Mouse (Mus musculus): Measurements from ENCODE around the gene Tk2. TPM values are rescaled to one million over a fixed set of nuclear protein-coding genes. Genes with fewer than 3 reads are reported as not detected.
"Not testable (repeated sequence)": the region's sequence is repeated elsewhere in the genome, so short reads cannot be mapped to it uniquely, and the experiment has no call there.

The Tk2 gene
- 23.9 and 26.1 TPM in 2 replicates for polyA plus RNA-seq (2014; fragmentation: Nextera tagmentation; extraction: Ambion mirVana)

DNA sequence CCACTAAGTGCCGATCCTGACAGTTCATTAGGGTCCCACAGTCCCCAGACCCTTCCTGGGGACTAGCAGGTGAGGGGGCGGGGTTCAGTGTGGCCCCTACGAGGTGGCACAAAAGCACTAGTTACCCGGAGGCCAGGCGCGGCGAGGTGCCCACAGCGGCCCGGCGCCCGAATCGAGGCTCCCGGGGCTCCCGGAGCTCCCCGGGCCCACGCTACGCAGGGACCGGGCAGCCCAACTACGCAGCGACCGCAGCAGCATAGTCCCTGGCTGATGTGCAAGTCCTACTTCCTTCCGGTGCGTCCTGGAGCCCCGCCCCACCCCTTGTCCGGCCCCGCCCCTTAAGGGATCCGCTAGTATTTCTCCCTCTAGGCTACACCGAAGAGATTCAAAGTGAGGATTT lies at the start of gene Tk2:
Tk2 (minus strand) TSS at position 283 of the 400 bp plus-strand sequence.
- H3K36me3 ChIP-seq (replicated peaks; ENCODE audit: control insufficient read depth, insufficient read depth, low read depth, low read length), result no peaks in the 10 kb centered on the region; the same call in 1 of the 2 replicates
- peak; percentile 78 for ATAC-seq (replicated peaks; ENCODE audit: insufficient number of reproducible peaks, low FRiP score, low TSS enrichment, low read depth)
- H3K27ac ChIP-seq (replicated peaks; ENCODE audit: low read depth, low read length), result no peak within 1 kb of the TSS
- H3K4me2 ChIP-seq (ENCODE audit: low read depth, low read length), result peak within 1 kb of the TSS; percentile 68
- H3K4me1 ChIP-seq (ENCODE audit: control insufficient read depth, insufficient read depth, low read length), result no peaks in the 10 kb centered on the region; the same call in 1 of the 2 replicates
- under 1% methylated on average over 28 of the region's 28 CpGs for WGBS
- H3K9me3 ChIP-seq (replicated peaks; ENCODE audit: control insufficient read depth, low read length), result no peaks in the 10 kb centered on the region
- peak within 1 kb of the TSS; percentile 80 for H3K9ac ChIP-seq (replicated peaks; ENCODE audit: low read length)
- H3K4me3 ChIP-seq (ENCODE audit: low read depth, low read length), result peak within 1 kb of the TSS; percentile 86
- DNase-seq (ENCODE audit: low spot score), result peak; percentile 86
- H3K27me3 ChIP-seq (ENCODE audit: control insufficient read depth, insufficient read depth, low read length), result no peaks in the 10 kb centered on the region

DNA sequence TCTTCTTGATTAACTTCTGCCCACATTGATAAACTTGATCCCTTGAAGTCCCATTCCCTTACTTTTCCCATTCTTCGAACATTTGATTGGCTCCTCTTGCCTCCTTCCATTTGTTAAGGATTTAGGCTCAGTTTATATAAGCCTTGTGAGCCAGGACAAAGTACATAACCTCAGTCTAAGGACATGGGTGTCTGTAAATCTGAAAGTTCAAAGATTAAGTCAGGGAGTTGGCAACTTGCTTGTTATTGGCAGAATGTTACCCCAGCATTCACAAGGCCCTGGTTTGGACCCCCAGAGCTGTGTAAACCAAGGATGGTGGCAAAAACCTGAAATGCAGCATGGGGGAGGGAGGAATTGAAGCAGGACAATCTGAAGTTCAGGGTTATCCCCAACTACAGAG lies 46.0 kb upstream of the Tk2 start:
- no peak overlapping the region for H3K27ac ChIP-seq (replicated peaks; ENCODE audit: low read depth, low read length)
- DNase-seq (ENCODE audit: low spot score), result no peak
- H3K9me3 ChIP-seq (replicated peaks; ENCODE audit: control insufficient read depth, low read length), result no peaks in the 10 kb centered on the region
- no peak for ATAC-seq (replicated peaks; ENCODE audit: insufficient number of reproducible peaks, low FRiP score, low TSS enrichment, low read depth)
- no peak overlapping the region for H3K9ac ChIP-seq (replicated peaks; ENCODE audit: low read length)
- H3K4me1 ChIP-seq (ENCODE audit: control insufficient read depth, insufficient read depth, low read length), result no peaks in the 10 kb centered on the region
- H3K36me3 ChIP-seq (replicated peaks; ENCODE audit: control insufficient read depth, insufficient read depth, low read depth, low read length), result no peaks in the 10 kb centered on the region
- no peaks in the 10 kb centered on the region for H3K27me3 ChIP-seq (ENCODE audit: control insufficient read depth, insufficient read depth, low read length)
- no peak overlapping the region for H3K4me3 ChIP-seq (ENCODE audit: low read depth, low read length)
- WGBS, result 90% methylated on average over 1 of the region's 1 CpGs
- no peak overlapping the region for H3K4me2 ChIP-seq (ENCODE audit: low read depth, low read length)

DNA sequence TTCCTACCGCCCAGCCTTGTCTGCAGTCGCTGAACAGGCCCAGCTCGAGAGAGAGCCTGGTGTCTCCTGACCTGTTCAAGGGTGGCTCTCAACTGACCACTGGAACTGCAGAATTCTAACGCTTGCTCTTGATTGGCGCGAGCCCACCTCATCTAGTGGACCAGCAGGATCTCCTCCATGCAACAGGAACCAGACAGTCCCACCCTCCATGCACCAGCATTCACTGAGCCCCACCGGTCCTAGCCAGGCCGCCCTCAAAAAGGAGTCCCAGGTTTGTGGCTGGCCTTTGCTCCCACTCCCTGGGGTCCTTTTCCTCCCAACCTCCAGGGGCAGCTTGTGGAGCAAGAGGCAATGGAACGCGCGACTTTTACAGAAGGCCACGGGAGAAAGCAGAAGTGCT lies 44.7 kb upstream of the Tk2 start, which contains the start of gene Cmtm2a:
Cmtm2a (minus strand) TSS at position 101 of the 400 bp plus-strand sequence.
- not testable (repeated sequence) for ATAC-seq (replicated peaks; ENCODE audit: insufficient number of reproducible peaks, low FRiP score, low TSS enrichment, low read depth); H3K9ac ChIP-seq (replicated peaks; ENCODE audit: low read length); DNase-seq (ENCODE audit: low spot score); H3K4me3 ChIP-seq (ENCODE audit: low read depth, low read length); H3K4me2 ChIP-seq (ENCODE audit: low read depth, low read length); H3K36me3 ChIP-seq (replicated peaks; ENCODE audit: control insufficient read depth, insufficient read depth, low read depth, low read length); H3K27me3 ChIP-seq (ENCODE audit: control insufficient read depth, insufficient read depth, low read length); H3K4me1 ChIP-seq (ENCODE audit: control insufficient read depth, insufficient read depth, low read length); H3K27ac ChIP-seq (replicated peaks; ENCODE audit: low read depth, low read length); H3K9me3 ChIP-seq (replicated peaks; ENCODE audit: control insufficient read depth, low read length)
- WGBS, result 89% methylated on average over 12 of the region's 12 CpGs

DNA sequence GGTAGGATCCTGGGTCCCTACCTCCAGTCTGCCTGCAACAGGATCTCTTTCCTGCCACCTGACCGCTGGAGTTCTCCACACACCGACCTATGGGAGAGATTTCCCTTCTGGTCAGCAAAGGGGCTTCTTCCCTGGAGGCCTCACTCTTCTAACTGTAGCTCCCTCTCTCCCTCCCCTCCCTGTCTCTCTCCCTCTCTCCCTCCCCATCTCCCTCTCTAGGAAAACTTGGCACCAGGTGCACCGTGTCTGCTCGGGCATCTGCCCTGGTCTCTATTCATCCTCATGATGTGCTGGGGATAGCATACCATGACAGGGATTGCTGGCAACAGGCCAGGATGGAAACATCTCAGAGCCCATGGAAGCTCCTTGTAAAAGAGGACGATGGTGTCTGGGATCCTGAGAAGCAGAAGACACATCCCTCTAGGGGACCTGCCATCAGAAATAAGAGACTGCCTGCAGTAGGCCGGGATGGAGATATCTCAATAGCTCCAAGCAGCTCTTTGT lies 20.6 kb upstream of the Tk2 start:
- Histone ChIP-seq H3K9me3 (replicated peaks; ENCODE audit: control insufficient read depth, low read length) (no peaks in the 10 kb centered on the region), H3K9ac (replicated peaks; ENCODE audit: low read length) (no peak overlapping the region), H3K27ac (replicated peaks; ENCODE audit: low read depth, low read length) (no peak overlapping the region), H3K4me2 (ENCODE audit: low read depth, low read length) (no peak overlapping the region), H3K4me3 (ENCODE audit: low read depth, low read length) (no peak overlapping the region), H3K27me3 (ENCODE audit: control insufficient read depth, insufficient read depth, low read length) (no peaks in the 10 kb centered on the region), H3K36me3 (replicated peaks; ENCODE audit: control insufficient read depth, insufficient read depth, low read depth, low read length) (no peaks in the 10 kb centered on the region), H3K4me1 (ENCODE audit: control insufficient read depth, insufficient read depth, low read length) (no peaks in the 10 kb centered on the region)
- DNase-seq (ENCODE audit: low spot score) (no peak), ATAC-seq (replicated peaks; ENCODE audit: insufficient number of reproducible peaks, low FRiP score, low TSS enrichment, low read depth) (no peak)
- 91% methylated on average over 6 of the region's 6 CpGs for WGBS

DNA sequence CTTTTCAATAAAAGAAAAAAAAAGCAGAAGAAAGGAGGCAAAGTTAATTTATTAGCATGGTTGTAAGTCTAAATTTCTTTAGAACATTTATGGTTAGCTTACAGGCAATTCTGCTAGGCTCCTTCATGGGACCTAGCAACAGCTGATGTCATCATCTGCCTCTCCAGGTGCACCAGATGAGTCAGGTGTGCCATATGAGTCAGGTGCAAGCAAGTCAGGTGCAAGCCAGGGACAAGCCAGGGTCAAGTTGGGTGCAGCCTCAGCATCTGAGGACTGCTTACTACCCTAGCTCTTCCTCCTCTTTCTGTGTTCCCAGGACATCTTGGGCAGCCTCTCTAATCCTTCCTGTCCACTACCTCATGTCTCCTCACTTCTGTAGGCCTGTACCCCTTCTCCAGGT lies 20.0 kb upstream of the Tk2 start:
- no peak overlapping the region for H3K4me3 ChIP-seq (ENCODE audit: low read depth, low read length)
- no peak overlapping the region for H3K4me2 ChIP-seq (ENCODE audit: low read depth, low read length)
- no peak overlapping the region for H3K9ac ChIP-seq (replicated peaks; ENCODE audit: low read length)
- no peaks in the 10 kb centered on the region for H3K9me3 ChIP-seq (replicated peaks; ENCODE audit: control insufficient read depth, low read length)
- no peak for ATAC-seq (replicated peaks; ENCODE audit: insufficient number of reproducible peaks, low FRiP score, low TSS enrichment, low read depth)
- H3K27me3 ChIP-seq (ENCODE audit: control insufficient read depth, insufficient read depth, low read length), result no peaks in the 10 kb centered on the region
- H3K36me3 ChIP-seq (replicated peaks; ENCODE audit: control insufficient read depth, insufficient read depth, low read depth, low read length), result no peaks in the 10 kb centered on the region
- no peak overlapping the region for H3K27ac ChIP-seq (replicated peaks; ENCODE audit: low read depth, low read length)
- no peaks in the 10 kb centered on the region for H3K4me1 ChIP-seq (ENCODE audit: control insufficient read depth, insufficient read depth, low read length)
- no peak for DNase-seq (ENCODE audit: low spot score)

DNA sequence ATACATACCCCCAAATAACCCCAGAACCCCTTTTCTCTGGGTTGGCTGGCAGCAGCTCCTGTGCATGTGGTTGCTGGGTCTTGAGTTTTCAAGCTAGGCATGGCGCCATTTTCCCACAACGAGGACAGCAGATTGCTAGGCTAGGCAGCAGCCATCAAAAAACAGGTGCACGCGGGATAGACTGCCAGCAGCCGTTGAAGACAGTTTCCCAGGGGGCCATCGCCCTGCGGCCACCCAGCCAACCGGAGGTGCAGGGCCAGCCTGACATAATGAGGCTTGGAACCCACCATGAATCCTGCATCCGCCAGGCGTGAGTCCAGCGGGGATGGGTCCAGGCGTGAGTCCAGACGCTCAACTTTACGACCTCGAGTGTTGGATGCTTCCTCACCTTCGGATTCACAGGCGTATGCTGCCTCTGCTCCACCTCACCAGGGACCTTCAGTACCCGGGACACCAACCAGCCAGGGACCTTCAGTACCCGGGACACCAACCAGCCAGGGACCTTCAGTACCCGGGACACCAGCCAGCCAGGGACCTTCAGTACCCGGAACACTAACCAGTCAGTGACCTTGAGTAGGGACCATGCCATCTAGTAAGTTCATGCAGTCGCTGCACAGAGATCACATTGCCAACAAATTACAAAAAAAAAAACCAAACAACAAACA lies 16.0 kb upstream of the Tk2 start:
- WGBS, result 95% methylated on average over 20 of the region's 22 CpGs
- not testable (repeated sequence) for H3K27me3 ChIP-seq (ENCODE audit: control insufficient read depth, insufficient read depth, low read length); ATAC-seq (replicated peaks; ENCODE audit: insufficient number of reproducible peaks, low FRiP score, low TSS enrichment, low read depth); H3K4me1 ChIP-seq (ENCODE audit: control insufficient read depth, insufficient read depth, low read length); H3K9me3 ChIP-seq (replicated peaks; ENCODE audit: control insufficient read depth, low read length); H3K27ac ChIP-seq (replicated peaks; ENCODE audit: low read depth, low read length); DNase-seq (ENCODE audit: low spot score); H3K4me2 ChIP-seq (ENCODE audit: low read depth, low read length); H3K4me3 ChIP-seq (ENCODE audit: low read depth, low read length); H3K9ac ChIP-seq (replicated peaks; ENCODE audit: low read length); H3K36me3 ChIP-seq (replicated peaks; ENCODE audit: control insufficient read depth, insufficient read depth, low read depth, low read length)

DNA sequence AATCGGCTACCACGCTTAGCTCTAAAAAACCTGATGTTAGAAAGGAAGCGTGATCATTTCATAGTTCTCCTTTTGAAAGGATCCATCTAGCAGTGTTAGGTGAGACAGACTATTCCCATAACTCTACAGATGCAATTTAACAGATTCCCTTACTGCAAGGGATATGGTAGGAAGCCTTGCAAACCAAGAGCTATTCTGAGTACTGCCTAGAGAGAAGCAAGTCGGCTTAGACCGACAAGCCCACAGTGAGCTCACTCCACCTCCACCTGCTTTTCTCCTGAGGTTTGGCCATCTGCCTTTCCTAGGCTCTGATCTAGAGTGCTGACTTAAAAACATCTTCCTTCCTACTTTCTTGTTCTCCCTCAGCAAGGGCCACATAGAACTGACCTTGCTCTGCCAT lies 13.4 kb upstream of the Tk2 start:
- H3K36me3 ChIP-seq (replicated peaks; ENCODE audit: control insufficient read depth, insufficient read depth, low read depth, low read length); H3K9me3 ChIP-seq (replicated peaks; ENCODE audit: control insufficient read depth, low read length); H3K4me1 ChIP-seq (ENCODE audit: control insufficient read depth, insufficient read depth, low read length); H3K4me3 ChIP-seq (ENCODE audit: low read depth, low read length); H3K27me3 ChIP-seq (ENCODE audit: control insufficient read depth, insufficient read depth, low read length); DNase-seq (ENCODE audit: low spot score); H3K4me2 ChIP-seq (ENCODE audit: low read depth, low read length); H3K9ac ChIP-seq (replicated peaks; ENCODE audit: low read length); ATAC-seq (replicated peaks; ENCODE audit: insufficient number of reproducible peaks, low FRiP score, low TSS enrichment, low read depth); H3K27ac ChIP-seq (replicated peaks; ENCODE audit: low read depth, low read length): not testable (repeated sequence)
- 96% methylated on average over 5 of the region's 5 CpGs for WGBS

DNA sequence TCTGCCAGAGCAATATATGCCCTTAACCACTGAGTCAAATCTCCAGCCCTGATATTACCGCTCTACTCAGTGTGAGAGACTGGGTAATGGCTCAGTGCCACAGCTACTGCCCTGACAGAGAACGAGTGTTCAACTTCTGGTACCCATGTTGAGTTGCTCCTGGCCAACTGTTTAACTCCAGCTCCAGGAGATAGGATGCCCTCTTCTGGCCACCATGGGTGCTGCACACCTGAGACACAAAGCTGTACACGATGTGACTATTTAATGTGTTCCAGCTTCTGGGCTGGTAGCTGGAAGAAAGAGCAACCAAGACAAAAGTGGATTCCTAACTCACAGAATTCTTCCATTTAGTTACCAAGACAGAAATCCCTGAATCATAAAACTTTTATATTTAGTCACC lies 4.7 kb upstream of the Tk2 start:
- Histone ChIP-seq H3K9me3 (replicated peaks; ENCODE audit: control insufficient read depth, low read length) (no peaks in the 10 kb centered on the region), H3K9ac (replicated peaks; ENCODE audit: low read length) (no peak overlapping the region), H3K36me3 (replicated peaks; ENCODE audit: control insufficient read depth, insufficient read depth, low read depth, low read length) (no peaks in the 10 kb centered on the region), H3K4me2 (ENCODE audit: low read depth, low read length) (no peak overlapping the region), H3K27ac (replicated peaks; ENCODE audit: low read depth, low read length) (no peak overlapping the region), H3K4me3 (ENCODE audit: low read depth, low read length) (no peak overlapping the region), H3K4me1 (ENCODE audit: control insufficient read depth, insufficient read depth, low read length) (no peaks in the 10 kb centered on the region), H3K27me3 (ENCODE audit: control insufficient read depth, insufficient read depth, low read length) (no peaks in the 10 kb centered on the region)
- DNase-seq (ENCODE audit: low spot score), result peak; percentile 23
- 82% methylated on average over 3 of the region's 3 CpGs for WGBS
- ATAC-seq (replicated peaks; ENCODE audit: insufficient number of reproducible peaks, low FRiP score, low TSS enrichment, low read depth), result no peak

All from embryonic facial prominence, embryonic 11.5 days (tissue).